Mouse (Mus musculus): ENCODE results near the gene Lyrm1. TPM values are rescaled to one million over a fixed set of nuclear protein-coding genes. Genes with fewer than 3 reads are reported as not detected.

The Lyrm1 gene
- polyA plus RNA-seq, 1 experiment from 2014 or later = 10.7 TPM

- WGBS = 27% methylated on average over 3 of the region's 3 CpGs
- H3K36me3 ChIP-seq (ENCODE audit: control insufficient read depth, insufficient read depth, low read length) = no peaks in the 10 kb centered on the region
- no peak overlapping the region for H3K27ac ChIP-seq (replicated peaks)
- H3K9me3 ChIP-seq (ENCODE audit: control insufficient read depth, low read length) = no peaks in the 10 kb centered on the region
- ATAC-seq (ENCODE audit: low FRiP score, low TSS enrichment) (no peak), DNase-seq (ENCODE audit: low spot score) (no peak)
- no peak overlapping the region for H3K4me2 ChIP-seq (replicated peaks; ENCODE audit: low read depth)
- H3K9ac ChIP-seq (ENCODE audit: low read length) = no peak overlapping the region
- no peak overlapping the region for H3K4me3 ChIP-seq (ENCODE audit: low read depth, low read length)
- H3K27me3 ChIP-seq (ENCODE audit: control insufficient read depth, insufficient read depth, low read length) = no peaks in the 10 kb centered on the region
- H3K4me1 ChIP-seq (replicated peaks; ENCODE audit: control insufficient read depth, insufficient read depth) = no peaks in the 10 kb centered on the region
- no peak for TF ChIP-seq CTCF (IDR thresholded peaks at IDR 0.05; ENCODE audit: low read depth)
- no peak for TF ChIP-seq EP300 (optimal IDR thresholded peaks at IDR 0.05)
These were observed 19.8 kb upstream of the Lyrm1 start for GRCm38 (mm10) chr7:119875776-119876440.

- DNase-seq (ENCODE audit: low spot score) = no peak
- TF ChIP-seq CTCF (IDR thresholded peaks at IDR 0.05; ENCODE audit: low read depth) (no peak), EP300 (optimal IDR thresholded peaks at IDR 0.05) (no peak)
- Histone ChIP-seq H3K9ac (ENCODE audit: low read length) (no peak overlapping the region), H3K4me3 (ENCODE audit: low read depth, low read length) (no peak overlapping the region), H3K27ac (replicated peaks) (no peak overlapping the region), H3K27me3 (ENCODE audit: control insufficient read depth, insufficient read depth, low read length) (no peaks in the 10 kb centered on the region), H3K4me2 (replicated peaks; ENCODE audit: low read depth) (no peak overlapping the region), H3K9me3 (ENCODE audit: control insufficient read depth, low read length) (no peaks in the 10 kb centered on the region), H3K36me3 (ENCODE audit: control insufficient read depth, insufficient read depth, low read length) (no peaks in the 10 kb centered on the region), H3K4me1 (replicated peaks; ENCODE audit: control insufficient read depth, insufficient read depth) (no peaks in the 10 kb centered on the region)
- ATAC-seq (ENCODE audit: low FRiP score, low TSS enrichment) = no peak
- WGBS = 87% methylated on average over 4 of the region's 4 CpGs
These were observed 16.5 kb upstream of the Lyrm1 start for GRCm38 (mm10) chr7:119879171-119879570.

- DNase-seq (ENCODE audit: low spot score) (no peak), ATAC-seq (ENCODE audit: low FRiP score, low TSS enrichment) (no peak)
- Histone ChIP-seq H3K4me3 (ENCODE audit: low read depth, low read length) (no peak overlapping the region), H3K4me2 (replicated peaks; ENCODE audit: low read depth) (no peak overlapping the region), H3K36me3 (ENCODE audit: control insufficient read depth, insufficient read depth, low read length) (0 out of 2 replicates have a peak, but pooled peaks cover under 1% of the 10 kb centered on the region), H3K9me3 (ENCODE audit: control insufficient read depth, low read length) (no peaks in the 10 kb centered on the region), H3K4me1 (replicated peaks; ENCODE audit: control insufficient read depth, insufficient read depth) (no peaks in the 10 kb centered on the region), H3K27ac (replicated peaks) (no peak overlapping the region), H3K27me3 (ENCODE audit: control insufficient read depth, insufficient read depth, low read length) (no peaks in the 10 kb centered on the region), H3K9ac (ENCODE audit: low read length) (no peak overlapping the region)
- 68% methylated on average over 5 of the region's 5 CpGs for WGBS
- no peak for TF ChIP-seq CTCF (IDR thresholded peaks at IDR 0.05; ENCODE audit: low read depth)
- no peak for TF ChIP-seq EP300 (optimal IDR thresholded peaks at IDR 0.05)
These were observed 15.3 kb upstream of the Lyrm1 start for GRCm38 (mm10) chr7:119880345-119880744.

- no peak for DNase-seq (ENCODE audit: low spot score)
- Histone ChIP-seq H3K27me3 (ENCODE audit: control insufficient read depth, insufficient read depth, low read length) (no peaks in the 10 kb centered on the region), H3K36me3 (ENCODE audit: control insufficient read depth, insufficient read depth, low read length) (0 out of 2 replicates have a peak, but pooled peaks cover 2% of the 10 kb centered on the region), H3K9me3 (ENCODE audit: control insufficient read depth, low read length) (no peaks in the 10 kb centered on the region), H3K27ac (replicated peaks) (no peak overlapping the region), H3K4me2 (replicated peaks; ENCODE audit: low read depth) (no peak overlapping the region), H3K4me3 (ENCODE audit: low read depth, low read length) (no peak overlapping the region), H3K9ac (ENCODE audit: low read length) (no peak overlapping the region), H3K4me1 (replicated peaks; ENCODE audit: control insufficient read depth, insufficient read depth) (no peaks in the 10 kb centered on the region)
- TF ChIP-seq EP300 (optimal IDR thresholded peaks at IDR 0.05) (no peak), CTCF (IDR thresholded peaks at IDR 0.05; ENCODE audit: low read depth) (no peak)
- WGBS = 89% methylated on average over 2 of the region's 2 CpGs
- ATAC-seq (ENCODE audit: low FRiP score, low TSS enrichment) = no peak
These were observed 14.4 kb upstream of the Lyrm1 start for GRCm38 (mm10) chr7:119881229-119881628.

GRCm38 (mm10) chr7:119887887-119888286, 7.8 kb upstream of the Lyrm1 start:
- Histone ChIP-seq H3K4me3 (ENCODE audit: low read depth, low read length) (no peak overlapping the region), H3K4me1 (replicated peaks; ENCODE audit: control insufficient read depth, insufficient read depth) (no peaks in the 10 kb centered on the region), H3K27ac (replicated peaks) (no peak overlapping the region), H3K9me3 (ENCODE audit: control insufficient read depth, low read length) (no peaks in the 10 kb centered on the region), H3K9ac (ENCODE audit: low read length) (no peak overlapping the region), H3K36me3 (ENCODE audit: control insufficient read depth, insufficient read depth, low read length) (0 out of 2 replicates have a peak, but pooled peaks cover 2% of the 10 kb centered on the region), H3K27me3 (ENCODE audit: control insufficient read depth, insufficient read depth, low read length) (no peaks in the 10 kb centered on the region), H3K4me2 (replicated peaks; ENCODE audit: low read depth) (no peak overlapping the region)
- DNase-seq (ENCODE audit: low spot score) = no peak
- whole genome bisulfite sequencing = 80% methylated on average over 4 of the region's 4 CpGs
- no peak for ATAC-seq (ENCODE audit: low FRiP score, low TSS enrichment)
- no peak for TF ChIP-seq EP300 (optimal IDR thresholded peaks at IDR 0.05)
- TF ChIP-seq CTCF (IDR thresholded peaks at IDR 0.05; ENCODE audit: low read depth) = no peak

GRCm38 (mm10) chr7:119892198-119892597, 3.5 kb upstream of the Lyrm1 start:
- Histone ChIP-seq H3K4me3 (ENCODE audit: low read depth, low read length) (no peak overlapping the region), H3K27me3 (ENCODE audit: control insufficient read depth, insufficient read depth, low read length) (no peaks in the 10 kb centered on the region), H3K27ac (replicated peaks) (no peak overlapping the region), H3K36me3 (ENCODE audit: control insufficient read depth, insufficient read depth, low read length) (no peaks in the 10 kb centered on the region), H3K9me3 (ENCODE audit: control insufficient read depth, low read length) (no peaks in the 10 kb centered on the region), H3K4me1 (replicated peaks; ENCODE audit: control insufficient read depth, insufficient read depth) (0 out of 2 replicates have a peak, but pooled peaks cover 4% of the 10 kb centered on the region), H3K9ac (ENCODE audit: low read length) (no peak overlapping the region), H3K4me2 (replicated peaks; ENCODE audit: low read depth) (no peak overlapping the region)
- ATAC-seq (ENCODE audit: low FRiP score, low TSS enrichment) = no peak
- TF ChIP-seq EP300 (optimal IDR thresholded peaks at IDR 0.05) = no peak
- TF ChIP-seq CTCF (IDR thresholded peaks at IDR 0.05; ENCODE audit: low read depth) = no peak
- WGBS = 85% methylated on average over 1 of the region's 1 CpGs
- no peak for DNase-seq (ENCODE audit: low spot score)
